Mouse (Mus musculus) left cerebral cortex, postnatal 14 days (tissue): ENCODE measurements around the gene Efcab12. TPM values are rescaled to one million over a fixed set of nuclear protein-coding genes. Genes with fewer than 3 reads are reported as not detected.
"Not testable (repeated sequence)": the region's sequence is repeated elsewhere in the genome, so short reads cannot be mapped to it uniquely, and the experiment has no call there.

Experiments
- DNase-seq, 2 experiments: peaks; one replicate each; pipeline ENCODE4 v3.0.0; 2021 to 2022; ENCODE audit warnings: low spot score in 2 of 2, mixed read lengths in 1 of 2
- intact Hi-C: fragments of 180-260 bp; cut with DNase I; formaldehyde crosslinking; loops from one replicate; pipeline ENCODE4 v1.15.1; 2025
- long read RNA-seq, 2 experiments: library from polyadenylated mRNA; stranded (forward); transcript quantifications; one replicate each; pipeline ENCODE4 v2.0.0; 2021
- total RNA-seq, 2 experiments: library from RNA; stranded (reverse); gene quantifications; 2 replicates each; pipeline ENCODE4 v1.2.3; 2021

Efcab12 gene
- total RNA-seq, result 1 to 10 TPM; 3.4 to 4.8 TPM
- long read RNA-seq, experiment 1, partial matches to known transcripts, result 1 of 2 reads
- long read RNA-seq, experiment 1, other reads (novel, unspliced or antisense), result 1 of 2 reads
- long read RNA-seq, experiment 2, partial matches to known transcripts, result 2 of 5 reads
- long read RNA-seq, experiment 2, other reads (novel, unspliced or antisense), result 2 of 5 reads

DNA sequence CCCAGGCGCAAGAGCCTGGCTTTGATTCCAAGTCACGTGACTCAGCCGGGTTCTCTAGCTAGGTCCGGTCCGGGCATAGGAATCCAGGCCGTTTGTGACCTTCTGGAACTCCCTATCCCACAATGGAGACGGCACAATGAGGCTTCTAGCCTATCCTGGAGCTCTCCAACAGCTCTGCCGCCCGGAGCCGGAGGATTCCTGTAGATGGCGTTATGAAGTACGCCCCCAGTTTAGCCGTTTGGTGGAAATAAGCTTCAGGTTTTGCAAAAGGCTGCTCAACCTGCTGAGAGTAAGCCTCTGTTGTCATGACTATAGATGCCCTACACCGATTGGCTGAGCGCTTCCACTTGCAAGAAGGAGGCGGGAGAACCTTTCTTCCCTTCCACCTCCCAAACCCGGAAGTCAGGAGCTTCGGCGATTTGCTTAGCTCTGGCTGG is at the start of gene Efcab12:
TSS of gene Efcab12 (minus strand) at position 252 of the 437 bp plus-strand sequence.
- peak; percentile 78 to 90 for DNase-seq
- intact Hi-C loops, result no loop called here

DNA sequence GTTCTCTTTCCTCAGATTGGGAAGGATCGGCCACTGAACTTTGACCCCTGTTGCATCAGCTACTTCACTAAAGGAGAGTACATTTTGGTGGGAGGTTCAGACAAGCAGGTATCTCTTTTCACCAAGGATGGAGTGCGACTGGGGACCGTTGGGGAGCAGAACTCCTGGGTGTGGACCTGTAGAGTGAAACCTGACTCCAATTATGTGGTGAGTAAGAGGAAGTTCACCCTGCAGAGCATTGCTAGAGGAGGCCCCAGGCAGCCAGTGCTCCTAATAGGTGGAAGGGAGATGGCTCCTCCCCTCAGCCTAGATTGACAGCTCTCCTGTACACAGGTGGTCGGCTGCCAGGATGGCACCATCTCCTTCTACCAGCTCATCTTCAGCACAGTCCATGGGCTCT is 48.7 kb upstream of the Efcab12 start:
- intact Hi-C loops, result no loop called here
- DNase-seq, result no peak

DNA sequence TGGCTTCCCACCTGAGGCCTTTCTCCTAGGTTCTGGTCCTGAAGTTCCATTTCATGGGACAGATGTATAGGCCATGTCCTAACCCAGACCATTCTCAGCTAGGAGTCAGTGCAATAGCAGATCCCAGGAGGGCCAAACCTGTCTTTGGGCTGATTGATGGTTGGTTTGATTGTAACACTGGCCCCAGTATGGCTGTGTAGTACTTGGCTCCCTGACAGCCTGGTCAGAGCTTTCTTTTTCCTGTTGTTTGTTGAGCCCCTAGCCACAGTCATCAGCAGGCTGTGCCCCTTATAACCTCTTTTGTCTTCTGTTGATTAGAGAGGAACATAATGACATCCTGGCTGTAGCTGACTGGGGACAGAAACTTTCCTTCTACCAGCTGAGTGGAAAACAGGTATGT is 45.8 kb upstream of the Efcab12 start:
- intact Hi-C loops, result no loop called here
- DNase-seq, result no peak

DNA sequence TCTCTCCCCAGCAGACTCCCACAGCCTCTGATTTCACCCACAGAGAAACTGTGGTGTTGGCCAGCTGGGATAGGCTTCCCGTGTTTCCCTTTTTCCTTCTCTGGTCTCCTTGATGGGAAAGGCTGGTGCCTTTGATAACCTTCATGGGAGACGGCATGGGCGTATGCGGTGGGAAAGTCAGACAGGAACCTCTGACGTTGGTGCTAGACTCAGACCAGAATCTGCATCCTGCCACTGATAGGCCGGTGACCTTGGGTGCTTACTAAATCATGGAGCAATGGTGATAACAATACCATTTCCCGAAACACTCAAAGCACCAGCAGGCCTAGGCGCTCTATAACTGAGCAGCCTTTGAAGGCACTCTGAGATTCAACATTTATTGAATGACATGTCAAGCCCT is 42.5 kb upstream of the Efcab12 start:
- no peak for DNase-seq
- intact Hi-C loops, result no loop called here

DNA sequence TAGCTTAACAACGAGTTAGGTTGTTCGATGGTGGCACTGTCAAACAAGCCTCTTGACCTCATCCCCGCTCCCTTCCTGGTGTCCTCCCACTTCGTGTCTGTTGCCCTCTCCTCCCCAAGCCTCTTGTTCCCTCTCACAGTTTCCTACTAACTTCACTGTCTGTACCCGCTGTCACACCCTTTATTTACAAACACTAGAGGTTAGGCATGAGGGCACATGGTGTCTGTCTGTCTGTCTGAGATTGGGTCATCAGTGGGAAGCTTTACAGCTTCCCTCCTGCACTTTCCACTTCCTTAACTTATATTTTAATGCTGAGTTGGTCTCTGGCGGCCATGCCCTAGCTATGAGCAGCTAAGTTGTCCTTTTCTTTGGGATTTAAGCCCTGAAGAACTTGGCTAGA is 41.5 kb upstream of the Efcab12 start:
- DNase-seq, result no peak

DNA sequence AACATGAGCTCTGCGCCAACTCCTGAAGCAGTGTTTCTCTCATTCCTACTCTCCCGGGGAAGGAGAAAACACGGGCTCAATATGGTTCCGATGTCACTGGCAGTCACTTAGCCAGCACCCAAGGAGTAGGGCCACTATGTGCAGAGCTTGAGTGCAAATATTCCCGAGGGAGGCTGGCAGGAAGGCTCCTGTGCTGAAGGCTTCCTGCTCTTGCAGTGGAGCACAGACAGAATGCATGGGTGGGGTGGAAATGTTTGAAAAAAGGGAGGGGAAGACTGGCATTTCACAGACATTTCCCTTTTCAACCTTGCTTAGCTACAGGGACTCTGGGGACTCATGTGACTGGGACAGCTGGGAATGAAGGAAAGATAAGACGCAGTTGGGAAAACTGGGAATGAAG is 40.5 kb upstream of the Efcab12 start:
- intact Hi-C loops, result no loop called here
- DNase-seq, result no peak

More for the DNA sequence above, 41.5 kb upstream of the Efcab12 start:
- intact Hi-C loops, result no loop called here

DNA sequence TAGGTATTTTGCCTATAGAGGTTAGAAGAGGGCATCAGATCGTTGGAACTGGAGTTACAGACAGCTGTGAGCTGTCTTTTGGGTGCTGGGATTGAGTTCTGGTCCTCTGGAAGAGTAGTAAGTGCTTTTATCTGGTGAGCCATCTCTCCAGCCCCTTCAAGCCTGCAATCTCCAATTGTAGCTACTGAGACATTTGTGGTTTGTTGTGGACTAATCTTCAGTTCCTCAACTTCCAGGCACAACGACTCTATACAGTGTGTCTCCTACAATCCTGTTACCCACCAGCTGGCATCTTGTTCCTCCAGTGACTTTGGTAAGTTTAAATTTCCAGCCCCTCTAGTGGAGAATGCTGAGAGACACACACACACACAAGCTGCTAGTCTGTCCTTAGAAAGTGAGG is 39.0 kb upstream of the Efcab12 start:
- no peak for DNase-seq
- intact Hi-C loops, result no loop called here

DNA sequence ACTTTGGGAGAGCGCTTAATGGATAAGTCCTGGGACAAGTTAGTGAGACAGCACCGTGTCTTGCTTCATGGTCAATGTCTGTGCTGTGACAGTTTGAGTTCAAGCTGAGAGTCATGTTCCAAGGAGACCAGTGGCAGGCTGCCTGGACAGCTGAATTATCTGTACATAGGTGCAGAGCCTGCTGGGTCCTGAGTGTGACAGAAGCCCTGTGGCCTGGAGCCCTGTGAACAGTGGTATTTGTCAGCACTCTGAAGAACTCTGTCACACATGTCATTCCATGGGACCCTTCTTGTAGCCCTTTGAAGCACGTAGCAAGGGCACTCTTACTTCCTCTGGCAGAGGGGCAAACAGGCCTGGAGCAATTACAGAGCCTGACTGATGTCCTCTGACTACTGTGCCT is 33.1 kb upstream of the Efcab12 start:
- intact Hi-C loops, DNase-seq: not testable (repeated sequence)

DNA sequence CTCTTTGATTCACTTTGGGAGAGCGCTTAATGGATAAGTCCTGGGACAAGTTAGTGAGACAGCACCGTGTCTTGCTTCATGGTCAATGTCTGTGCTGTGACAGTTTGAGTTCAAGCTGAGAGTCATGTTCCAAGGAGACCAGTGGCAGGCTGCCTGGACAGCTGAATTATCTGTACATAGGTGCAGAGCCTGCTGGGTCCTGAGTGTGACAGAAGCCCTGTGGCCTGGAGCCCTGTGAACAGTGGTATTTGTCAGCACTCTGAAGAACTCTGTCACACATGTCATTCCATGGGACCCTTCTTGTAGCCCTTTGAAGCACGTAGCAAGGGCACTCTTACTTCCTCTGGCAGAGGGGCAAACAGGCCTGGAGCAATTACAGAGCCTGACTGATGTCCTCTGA is 28.9 kb upstream of the Efcab12 start:
- intact Hi-C loops, DNase-seq: not testable (repeated sequence)

DNA sequence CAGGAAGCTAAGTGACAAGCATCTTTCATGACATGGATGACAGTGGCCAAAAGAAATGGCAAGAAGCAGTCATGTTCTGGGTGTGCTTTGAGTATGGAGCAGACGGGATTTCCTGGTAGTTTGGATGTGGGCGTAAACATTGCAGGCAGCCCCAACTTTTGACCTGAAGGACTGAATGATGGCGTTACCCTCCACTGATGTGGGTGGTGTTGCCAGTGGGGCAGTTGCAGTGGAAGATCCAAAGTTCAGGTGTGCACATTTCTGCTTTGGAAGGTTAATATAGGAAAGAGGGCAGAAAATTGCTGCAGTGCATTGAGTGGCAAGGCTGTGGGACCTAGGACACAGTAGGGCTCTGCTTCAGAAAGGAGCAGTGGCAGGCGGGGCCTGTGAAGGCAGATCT is 27.0 kb upstream of the Efcab12 start:
- intact Hi-C loops, result no loop called here

DNA sequence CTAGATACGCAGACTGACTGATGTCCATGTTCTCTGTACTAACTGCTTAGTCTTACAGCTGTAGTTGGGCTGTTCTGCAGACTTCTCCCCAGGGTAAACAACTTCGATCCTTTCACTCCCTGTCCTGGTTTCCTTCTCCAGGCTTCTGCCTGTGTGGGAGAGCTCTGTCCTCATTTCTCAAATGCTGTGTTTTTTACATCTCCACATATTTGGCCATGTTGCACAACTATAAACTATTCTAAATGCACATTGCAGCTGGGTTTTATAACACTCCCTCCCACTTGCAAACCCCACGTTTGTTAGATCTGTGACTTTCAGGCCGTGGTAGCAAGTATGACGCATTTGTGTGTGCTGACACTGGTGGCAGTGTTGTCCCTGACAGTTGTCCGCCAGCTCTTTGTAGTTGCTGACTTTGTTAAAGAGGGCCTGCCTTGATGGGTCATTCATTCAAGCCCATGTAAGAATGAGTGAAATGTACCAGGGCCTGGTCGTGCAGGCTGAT is 25.2 kb upstream of the Efcab12 start:
- intact Hi-C loops, result no loop called here
- DNase-seq, result peak; percentile 53 to 88

More for the DNA sequence above, 27.0 kb upstream of the Efcab12 start:
- DNase-seq, result no peak

DNA sequence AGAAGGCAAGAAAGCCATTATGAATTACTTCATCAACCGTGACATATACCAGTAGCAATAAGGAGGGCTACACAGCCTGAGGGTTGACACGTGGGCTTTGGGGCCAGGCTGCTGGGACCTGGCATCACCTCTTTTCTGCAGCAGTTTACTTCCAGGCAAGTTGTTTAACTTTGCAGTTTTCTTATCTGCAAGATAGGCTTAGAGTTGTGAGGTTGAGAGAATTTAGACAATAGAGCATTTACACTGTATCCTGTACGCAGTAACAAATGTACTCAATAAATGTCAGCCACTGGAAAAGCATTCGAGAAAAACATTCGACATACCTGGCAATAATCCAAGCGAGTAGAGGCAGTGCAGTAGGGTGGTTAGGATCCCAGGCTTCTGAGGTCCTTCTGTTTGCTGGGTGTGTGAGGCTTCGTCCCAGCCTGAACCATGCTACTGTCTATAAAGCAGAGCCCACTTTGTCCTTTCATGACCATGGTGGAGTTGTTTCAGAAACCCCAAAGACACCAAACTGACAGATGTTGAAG is 21.9 kb upstream of the Efcab12 start:
- DNase-seq, result no peak
- intact Hi-C loops, result no loop called here

DNA sequence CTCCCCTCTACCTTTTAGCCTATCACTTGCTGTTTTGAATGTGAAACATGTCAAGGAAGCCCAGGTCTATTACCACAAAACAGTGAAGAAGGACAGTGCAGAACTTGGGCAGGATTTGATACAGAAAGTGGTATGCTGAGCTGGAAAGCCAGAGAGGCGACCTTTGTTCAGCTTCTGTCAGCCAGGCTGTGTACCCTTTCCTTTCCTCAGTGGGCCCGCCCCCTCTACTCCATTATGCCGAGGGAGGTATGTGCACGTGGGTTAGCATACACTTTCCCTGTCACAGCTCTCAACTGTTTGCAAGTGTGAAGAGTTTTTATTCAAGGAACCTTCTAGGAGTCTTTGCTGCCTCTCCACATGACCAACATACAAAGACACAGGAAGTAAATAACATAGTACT is 21.0 kb upstream of the Efcab12 start:
- intact Hi-C loops, result no loop called here
- DNase-seq, result no peak

DNA sequence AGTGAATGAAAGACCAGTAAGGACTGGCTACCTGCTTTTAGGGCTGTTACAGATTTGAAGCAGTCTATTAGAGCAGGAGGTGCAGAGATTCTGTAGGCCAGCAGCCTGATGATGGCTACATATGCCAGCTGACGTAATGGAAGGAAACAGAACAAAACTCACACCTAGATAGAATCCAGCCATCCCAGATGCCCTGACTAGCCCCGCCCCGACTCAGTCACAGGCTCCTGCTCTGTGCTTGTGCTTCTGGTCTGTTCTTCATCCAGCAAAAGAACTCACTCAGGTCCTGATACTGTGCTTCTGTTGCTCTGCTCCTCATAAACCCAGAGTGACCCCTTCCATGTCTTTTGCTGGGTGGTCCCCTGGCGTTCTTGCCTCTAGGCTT is 18.1 kb upstream of the Efcab12 start:
- intact Hi-C loops, result no loop called here
- DNase-seq, result no peak

DNA sequence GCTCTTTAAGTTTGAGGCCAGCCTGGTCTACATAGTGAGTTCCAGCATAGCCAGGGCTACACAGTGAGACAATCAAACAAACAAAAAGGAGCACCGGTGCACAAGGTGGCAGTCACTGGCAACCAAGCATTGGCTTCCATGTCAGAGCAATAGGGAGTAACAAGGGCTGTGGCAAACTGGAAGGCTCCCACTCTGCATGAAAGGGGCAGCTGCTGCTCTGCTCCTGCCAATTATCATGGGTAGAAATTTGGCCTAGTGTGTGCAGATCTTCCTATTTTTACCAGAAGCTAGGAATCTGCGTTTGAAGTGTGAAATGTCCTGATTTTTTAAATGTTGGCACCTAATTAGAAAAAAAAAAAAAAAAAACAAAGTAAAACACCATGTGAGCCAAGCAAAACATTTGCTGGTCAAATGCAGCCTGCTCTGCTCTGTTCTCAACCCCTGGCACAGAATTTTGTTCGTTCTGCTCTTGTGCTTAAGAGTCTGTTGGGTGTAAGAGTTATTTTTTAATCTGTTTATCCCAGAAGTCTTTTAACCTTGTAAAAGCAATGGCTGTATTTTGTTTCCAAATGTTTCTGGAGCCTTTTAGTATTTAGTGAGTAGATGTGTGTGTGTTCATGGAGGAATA is 17.6 kb upstream of the Efcab12 start:
- intact Hi-C loops, result no loop called here
- no peak for DNase-seq

DNA sequence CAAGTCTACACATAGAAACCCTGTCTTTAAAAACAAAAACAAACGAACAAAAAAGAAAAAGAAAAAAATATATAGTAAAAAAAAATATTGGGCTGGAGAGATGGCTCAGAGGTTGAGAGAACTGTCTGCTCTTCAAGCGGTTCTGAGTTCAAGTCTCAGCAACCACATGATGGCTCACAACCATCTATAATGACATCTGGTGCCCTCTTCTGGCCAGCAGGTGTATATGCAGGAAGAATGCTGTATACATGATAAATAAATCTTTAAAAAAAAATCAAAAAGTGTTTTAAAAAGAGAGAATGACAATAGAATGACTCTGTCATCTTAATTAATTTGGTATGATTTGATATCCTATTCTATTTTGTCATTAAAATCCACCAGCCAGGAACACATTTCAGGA is 16.2 kb upstream of the Efcab12 start:
- no peak for DNase-seq
- intact Hi-C loops, result loop anchor here (5.0 kb wide), 1 partner anchor 138 kb away; no protein-coding TSS in a partner anchor

DNA sequence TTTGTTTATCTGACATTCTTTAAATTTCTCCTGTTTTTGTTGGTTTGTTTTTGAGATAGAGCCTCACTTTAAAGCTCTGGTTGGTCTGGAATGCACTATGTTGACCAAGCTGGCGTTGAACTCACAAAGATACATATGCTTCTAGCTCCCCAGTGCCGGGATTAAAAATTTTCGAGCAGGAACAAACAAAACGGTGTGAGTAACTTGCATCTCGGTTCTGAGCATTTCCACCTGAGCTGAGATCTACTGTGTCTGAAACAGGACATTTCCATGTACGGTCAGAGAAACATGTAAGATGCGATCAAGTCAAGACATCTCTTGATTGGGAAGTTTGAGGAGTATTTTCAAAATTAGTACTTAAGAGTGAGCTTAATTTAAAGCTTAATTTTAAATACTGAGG is 15.8 kb upstream of the Efcab12 start:
- no peak for DNase-seq
- intact Hi-C loops, result loop anchor here (5.0 kb wide), 1 partner anchor 138 kb away; no protein-coding TSS in a partner anchor

DNA sequence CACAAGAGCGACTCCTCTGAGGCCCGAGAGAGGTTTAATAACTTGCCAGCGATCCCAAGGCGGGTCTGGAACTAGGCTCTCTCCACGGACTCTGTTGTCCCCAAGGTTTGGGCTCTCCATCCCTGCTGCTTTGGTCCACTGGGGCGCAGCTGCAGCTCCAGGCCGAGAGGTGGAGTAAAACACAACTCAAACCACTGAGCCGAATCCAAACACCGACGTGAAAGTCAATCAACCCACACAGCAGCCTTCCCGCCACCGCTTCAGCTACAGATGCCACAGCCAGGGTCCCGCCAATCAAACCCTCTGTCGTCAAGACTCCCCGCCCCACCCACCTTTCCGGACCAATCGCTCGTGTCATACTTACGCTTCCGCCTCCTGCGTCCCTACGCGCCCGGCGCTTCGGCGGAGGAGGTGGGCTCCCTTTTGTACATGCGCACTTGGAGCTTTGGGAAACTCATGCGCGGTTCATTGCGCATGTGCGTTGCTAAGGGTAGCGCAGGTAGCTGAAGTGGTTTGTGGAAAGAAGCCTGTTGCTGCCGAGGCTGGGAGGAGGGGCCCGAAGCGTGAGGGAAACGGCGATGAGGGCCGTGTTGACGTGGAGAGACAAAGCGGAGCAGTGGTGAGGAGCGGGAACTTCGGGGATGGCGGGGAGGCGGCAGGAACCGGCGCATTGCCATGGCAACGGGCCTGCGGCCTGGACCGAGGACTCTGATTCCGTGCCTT is 15.0 kb upstream of the Efcab12 start, which contains the start of the genes Mbd4 and Ift122:
TSS of gene Mbd4 (minus strand) at position 281 of the 723 bp plus-strand sequence.
TSS of gene Ift122 (plus strand) at position 380 of the 723 bp plus-strand sequence.
- intact Hi-C loops, result loop anchor here (5.0 kb wide), 1 partner anchor 139 kb away; no protein-coding TSS in a partner anchor
- DNase-seq, result peak; percentile 98 to 99

DNA sequence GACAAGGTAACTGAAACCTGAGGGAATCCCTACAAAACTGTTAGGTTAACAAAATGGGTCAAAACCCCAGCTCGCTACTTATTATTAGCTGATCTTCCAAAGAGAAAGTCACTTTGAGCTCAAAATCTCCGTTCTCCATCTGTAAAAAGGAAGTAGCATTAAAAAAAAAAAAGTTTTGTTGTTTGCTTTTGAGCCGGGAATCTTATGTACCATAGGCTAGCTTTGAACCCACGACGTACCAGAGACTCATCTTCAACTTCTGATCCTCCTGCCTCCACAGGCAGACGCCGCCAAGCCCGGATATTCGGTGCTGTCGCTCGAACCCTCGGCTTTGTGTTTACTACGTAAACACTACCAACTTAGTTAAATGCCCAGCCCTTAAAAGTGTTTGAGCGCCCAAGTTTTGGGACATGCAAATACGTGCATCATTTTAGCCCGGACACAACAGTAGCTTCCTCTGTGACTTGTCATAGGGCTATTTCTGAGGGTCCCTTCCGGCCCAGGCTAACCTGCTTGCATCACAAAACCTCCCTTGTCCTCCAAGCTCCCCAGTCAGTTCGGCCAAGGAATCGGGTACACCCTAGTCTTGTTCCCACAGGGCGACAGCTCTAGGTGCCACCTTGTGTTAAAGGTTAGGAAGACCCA is 14.4 kb upstream of the Efcab12 start:
- intact Hi-C loops, result loop anchor here (5.0 kb wide), 1 partner anchor 140 kb away; no protein-coding TSS in a partner anchor
- DNase-seq, result no peak
